Mouse (Mus musculus): Measurements from ENCODE around the gene Exo5. TPM values are rescaled to one million over a fixed set of nuclear protein-coding genes. Genes with fewer than 3 reads are reported as not detected.

Exo5 gene
- total RNA-seq (2021) = 10 to 100 TPM; 10.1 to 13.3 TPM

- peak; percentile 87 to 92 for DNase-seq (ENCODE audit: low spot score in 2 of 2)
- intact Hi-C loops (cut with DNase I) = no loop called here
These were observed at the start of gene Exo5 for GRCm38 (mm10) chr4:120924554-120925299. Exo5 (minus strand) TSS chr4:120925017.

GRCm38 (mm10) chr4:120971842-120972241, 47.0 kb upstream of the Exo5 start:
- DNase-seq (ENCODE audit: low spot score in 2 of 2) = no peak
- intact Hi-C loops (cut with DNase I) = no loop called here

DNA sequence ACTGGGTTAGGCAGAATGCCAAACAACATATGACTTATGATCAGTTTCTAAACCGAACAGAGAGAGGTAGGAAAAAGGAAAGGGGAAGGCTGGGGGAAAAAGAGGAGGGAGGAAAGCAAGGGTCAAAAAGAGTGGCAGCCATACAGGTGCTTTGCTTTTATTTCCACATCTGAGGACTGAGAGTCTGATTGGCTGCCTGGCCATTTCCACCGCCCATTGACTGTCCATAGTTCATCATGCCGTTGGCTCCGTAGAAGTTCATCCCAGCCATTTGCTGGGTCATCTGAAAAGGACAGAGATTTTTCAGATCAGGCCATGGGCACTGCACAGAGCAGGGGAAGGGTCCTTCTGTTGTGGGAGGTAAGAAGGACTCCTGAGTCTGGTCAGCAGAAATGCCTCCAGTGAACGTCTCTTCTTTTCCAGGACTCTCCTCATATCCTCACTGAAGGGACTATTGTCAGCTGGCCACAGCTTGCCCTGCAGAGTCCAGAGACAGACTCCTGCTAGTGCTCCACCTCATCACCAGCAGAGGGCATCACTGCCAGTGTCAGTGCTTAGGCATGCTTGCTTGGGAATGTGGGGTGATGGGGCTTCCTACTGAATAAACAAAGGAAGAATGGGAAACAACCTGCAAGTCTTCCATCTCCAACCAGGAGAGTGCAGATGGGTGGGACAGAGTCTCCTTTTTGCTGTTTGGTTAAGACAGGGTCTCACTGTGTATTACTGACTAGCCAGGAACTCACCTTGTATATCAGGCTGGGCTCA, 44.7 kb upstream of the Exo5 start:
- DNase-seq (ENCODE audit: low spot score in 2 of 2) = peak in 1 of 2 experiments; percentile 45
- intact Hi-C loops (cut with DNase I) = no loop called here

DNA sequence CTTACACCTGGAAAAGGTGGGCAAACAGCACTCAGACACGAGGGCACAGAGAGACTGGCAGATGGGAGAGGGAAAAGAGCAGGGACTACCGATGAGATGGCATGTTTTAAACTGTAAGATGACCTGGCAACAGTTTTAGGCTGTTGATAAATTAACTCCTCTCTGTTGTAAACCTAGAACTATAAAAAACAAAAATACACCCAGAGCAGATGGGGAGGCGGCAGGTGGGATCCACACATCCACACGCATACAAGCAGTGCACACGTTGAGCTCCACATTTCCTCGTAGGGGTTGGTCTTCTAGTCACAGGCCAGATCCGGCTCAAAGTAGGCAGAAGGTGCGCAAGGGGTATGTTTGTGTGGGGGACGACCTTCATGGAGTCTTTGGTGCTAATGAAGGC, 43.7 kb upstream of the Exo5 start:
- DNase-seq (ENCODE audit: low spot score in 2 of 2) = no peak
- intact Hi-C loops (cut with DNase I) = no loop called here

DNA sequence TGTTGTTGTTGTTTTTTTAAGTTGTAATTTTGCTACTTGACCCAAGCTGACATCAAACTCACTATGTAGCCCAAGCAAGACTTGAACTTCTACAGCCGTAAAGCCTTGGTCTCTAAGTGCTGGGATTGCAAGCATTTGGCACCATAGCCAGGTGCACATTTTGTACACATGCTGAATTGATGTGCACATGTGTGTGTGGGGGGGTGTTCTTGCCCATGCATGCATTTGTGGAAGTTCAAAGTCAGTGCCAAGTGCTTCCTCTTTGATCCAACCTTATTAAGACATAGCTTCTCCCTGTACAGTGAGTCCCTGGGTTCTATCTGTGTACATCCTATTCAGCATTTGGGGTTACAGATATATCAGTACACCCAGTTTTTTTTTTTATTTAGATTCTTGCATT, 30.8 kb upstream of the Exo5 start:
- intact Hi-C loops (cut with DNase I) = no loop called here
- no peak for DNase-seq (ENCODE audit: low spot score in 2 of 2)

- intact Hi-C loops (cut with DNase I) = no loop called here
- no peak for DNase-seq (ENCODE audit: low spot score in 2 of 2)
These were observed 28.9 kb upstream of the Exo5 start for GRCm38 (mm10) chr4:120953667-120954066.

- intact Hi-C loops (cut with DNase I) = no loop called here
- no peak for DNase-seq (ENCODE audit: low spot score in 2 of 2)
These were observed 28.2 kb upstream of the Exo5 start for GRCm38 (mm10) chr4:120953038-120953437.

DNA sequence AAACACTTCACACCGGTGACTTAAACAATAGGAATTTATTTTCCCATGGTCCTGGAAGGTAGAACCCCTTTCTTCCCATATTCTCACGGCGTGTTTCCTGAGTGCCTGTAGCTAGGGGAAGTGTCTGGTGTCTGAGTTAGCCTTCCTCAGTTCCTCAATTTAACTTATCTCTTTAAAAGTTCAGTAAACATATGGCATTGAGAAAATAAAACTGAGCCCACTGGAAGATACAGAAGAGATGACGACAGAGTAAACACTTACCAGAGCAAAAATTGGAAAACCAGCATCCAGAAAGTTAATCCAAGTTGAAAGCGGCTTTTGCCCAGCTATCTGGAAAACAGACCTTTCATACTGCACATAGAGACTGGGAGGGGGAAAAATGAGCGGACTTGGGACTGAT, 27.3 kb upstream of the Exo5 start:
- DNase-seq (ENCODE audit: low spot score in 2 of 2) = no peak

GRCm38 (mm10) chr4:120951428-120951973, 26.7 kb upstream of the Exo5 start, which contains the start of gene Zfp69:
Zfp69 (minus strand) TSS chr4:120951699.
- DNase-seq (ENCODE audit: low spot score in 2 of 2) = peak; percentile 82 to 85
- intact Hi-C loops (cut with DNase I) = no loop called here

More for the DNA sequence above, 27.3 kb upstream of the Exo5 start:
- intact Hi-C loops (cut with DNase I) = no loop called here

DNA sequence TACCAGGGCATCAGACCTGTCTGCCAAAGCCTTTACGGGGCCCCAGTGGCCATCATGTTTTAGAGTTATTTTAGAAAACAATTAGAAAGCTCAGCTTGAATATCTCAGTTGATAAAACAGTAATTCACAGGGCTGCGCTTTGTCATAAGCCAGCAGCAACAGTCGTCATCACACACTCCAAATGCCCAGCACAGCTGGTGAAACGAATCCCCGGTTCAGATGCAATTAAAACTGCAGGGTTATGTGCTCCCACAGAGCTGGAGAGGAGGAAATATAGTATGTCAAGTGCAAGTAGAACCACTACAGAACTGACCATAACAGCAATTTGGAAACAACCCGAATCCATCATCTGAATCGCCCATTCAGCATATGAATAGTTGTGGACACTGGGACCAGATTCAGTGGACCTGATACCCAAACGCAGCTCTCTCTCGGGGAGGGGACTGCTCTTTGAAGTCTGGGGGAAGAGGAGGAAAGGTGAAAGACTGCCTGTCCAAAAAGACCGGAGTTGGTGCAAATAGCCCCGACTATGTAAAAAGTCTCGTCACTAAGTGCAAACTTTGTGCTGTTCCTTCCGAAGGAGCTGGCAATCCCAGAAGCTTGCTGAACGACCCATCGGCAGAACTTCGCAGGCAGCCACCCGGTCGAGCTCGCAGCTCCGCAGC, 26.1 kb upstream of the Exo5 start:
- DNase-seq (ENCODE audit: low spot score in 2 of 2) = no peak
- intact Hi-C loops (cut with DNase I) = no loop called here

GRCm38 (mm10) chr4:120948938-120949337, 24.1 kb upstream of the Exo5 start:
- DNase-seq (ENCODE audit: low spot score in 2 of 2) = no peak
- intact Hi-C loops (cut with DNase I) = no loop called here

- no peak for DNase-seq (ENCODE audit: low spot score in 2 of 2)
- intact Hi-C loops (cut with DNase I) = no loop called here
These were observed 10.2 kb upstream of the Exo5 start for GRCm38 (mm10) chr4:120935006-120935405.

GRCm38 (mm10) chr4:120930736-120931135, 5.9 kb upstream of the Exo5 start:
- intact Hi-C loops (cut with DNase I) = no loop called here
- DNase-seq (ENCODE audit: low spot score in 2 of 2) = no peak

DNA sequence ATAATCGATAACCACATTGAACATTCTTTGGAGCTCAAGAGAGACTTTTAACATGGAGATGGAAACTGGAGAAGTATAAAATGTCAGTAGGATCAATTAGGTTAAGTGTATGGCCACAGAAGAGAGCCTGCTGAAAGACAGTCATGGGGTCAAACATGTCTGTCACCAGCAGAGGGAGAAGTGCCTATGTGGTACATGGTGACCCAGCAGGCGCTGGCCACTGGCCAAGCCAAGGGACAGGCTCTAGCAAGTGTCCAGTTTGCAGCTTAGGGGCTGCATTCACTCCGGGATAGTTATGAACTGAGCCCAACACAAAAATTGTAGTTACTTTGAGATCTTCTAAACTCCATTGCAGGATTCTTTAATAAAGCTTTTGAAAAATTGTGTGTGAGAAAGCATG, 3.9 kb upstream of the Exo5 start:
- no peak for DNase-seq (ENCODE audit: low spot score in 2 of 2)
- intact Hi-C loops (cut with DNase I) = no loop called here

GRCm38 (mm10) chr4:120925386-120925785, 569 bp upstream of the Exo5 start:
- DNase-seq (ENCODE audit: low spot score in 2 of 2) = peak; percentile 18 to 59
- intact Hi-C loops (cut with DNase I) = no loop called here

DNA sequence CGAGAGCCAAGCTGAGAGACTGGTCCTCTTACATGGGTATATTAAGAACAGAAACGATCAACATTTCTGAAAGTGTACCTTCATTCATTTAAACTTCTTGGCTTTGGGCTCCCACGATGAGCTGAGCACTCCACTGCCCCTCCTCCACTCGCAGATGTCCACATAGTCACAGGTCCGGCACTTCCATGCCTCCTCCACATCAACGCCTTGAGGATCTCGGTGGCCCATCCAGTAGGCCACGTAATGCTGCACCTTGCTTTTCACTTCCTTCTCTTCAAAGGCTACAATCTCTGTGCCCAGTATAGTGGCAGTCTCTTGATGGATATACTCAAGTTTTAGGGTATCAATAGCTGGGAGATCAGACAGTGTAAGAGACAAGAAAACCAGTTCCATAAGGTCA, 3.4 kb downstream of the Exo5 start:
- intact Hi-C loops (cut with DNase I) = no loop called here
- no peak for DNase-seq (ENCODE audit: low spot score in 2 of 2)

DNA sequence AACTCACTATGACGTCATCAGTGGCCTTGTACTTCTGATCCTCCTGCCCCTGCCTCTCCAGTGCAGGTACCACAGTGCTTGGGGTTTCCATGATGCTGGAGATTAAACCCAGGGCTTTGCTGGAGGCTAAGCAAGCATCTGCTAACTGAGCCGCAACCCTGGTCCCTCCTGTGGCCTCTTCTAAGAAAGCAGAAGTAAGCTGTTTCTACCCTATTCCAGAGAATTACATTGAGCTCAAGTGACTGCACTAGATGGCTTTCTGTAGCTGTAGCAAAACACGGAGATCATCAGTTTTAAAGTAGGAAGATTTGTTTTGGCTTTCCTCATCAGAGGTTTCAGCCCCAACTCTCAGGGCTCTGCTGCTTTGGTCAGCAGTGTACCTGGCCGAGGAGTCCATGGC, 10.3 kb downstream of the Exo5 start:
- DNase-seq (ENCODE audit: low spot score in 2 of 2) = no peak
- intact Hi-C loops (cut with DNase I) = loop anchor here (5.0 kb wide), 3 partner anchors 152 to 327 kb away; partner anchors contain the start of gene Gm8439

DNA sequence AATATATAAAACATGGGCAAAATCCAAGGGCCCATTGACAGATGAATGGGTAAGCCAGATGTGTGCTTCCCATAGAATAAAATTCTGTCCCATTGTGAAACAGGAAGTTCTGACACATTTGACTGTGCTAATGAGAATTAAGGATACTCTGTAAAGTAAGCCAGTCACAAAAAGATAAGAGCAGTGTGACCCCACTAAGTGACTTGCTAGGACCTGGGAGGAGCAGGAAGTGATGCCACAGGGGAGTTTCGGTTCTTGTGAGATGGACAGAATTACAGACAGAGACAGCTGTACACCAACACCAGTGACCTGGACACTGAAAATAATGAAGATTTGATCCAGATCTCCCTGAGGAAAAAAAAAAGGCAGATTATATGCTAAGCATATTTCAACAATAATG, 11.0 kb downstream of the Exo5 start:
- intact Hi-C loops (cut with DNase I) = loop anchor here (5.0 kb wide), 3 partner anchors 152 to 327 kb away; partner anchors contain the start of gene Gm8439
- no peak for DNase-seq (ENCODE audit: low spot score in 2 of 2)

DNA sequence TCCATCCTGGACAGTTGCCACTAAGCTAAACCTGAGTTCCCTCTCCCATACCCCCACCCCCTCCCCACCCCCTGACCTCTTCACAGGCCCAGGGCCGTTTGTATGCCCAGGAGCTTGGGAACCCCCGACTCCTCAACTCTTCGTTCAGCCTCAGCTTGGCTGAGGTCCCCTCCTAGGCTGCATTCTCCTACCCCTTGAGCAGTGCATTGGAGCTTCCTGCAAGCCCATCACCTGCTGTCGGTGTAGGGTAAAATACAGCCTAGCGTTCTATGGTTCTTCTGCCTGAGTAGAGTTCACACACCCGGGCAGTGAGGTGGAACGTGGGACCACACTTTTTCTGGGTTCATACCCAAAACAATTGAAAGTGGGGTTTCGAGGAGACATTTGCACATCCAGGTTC, 11.4 kb downstream of the Exo5 start:
- DNase-seq (ENCODE audit: low spot score in 2 of 2) = no peak
- intact Hi-C loops (cut with DNase I) = loop anchor here (5.0 kb wide), 3 partner anchors 151 to 326 kb away; partner anchors contain the start of gene Gm8439

DNA sequence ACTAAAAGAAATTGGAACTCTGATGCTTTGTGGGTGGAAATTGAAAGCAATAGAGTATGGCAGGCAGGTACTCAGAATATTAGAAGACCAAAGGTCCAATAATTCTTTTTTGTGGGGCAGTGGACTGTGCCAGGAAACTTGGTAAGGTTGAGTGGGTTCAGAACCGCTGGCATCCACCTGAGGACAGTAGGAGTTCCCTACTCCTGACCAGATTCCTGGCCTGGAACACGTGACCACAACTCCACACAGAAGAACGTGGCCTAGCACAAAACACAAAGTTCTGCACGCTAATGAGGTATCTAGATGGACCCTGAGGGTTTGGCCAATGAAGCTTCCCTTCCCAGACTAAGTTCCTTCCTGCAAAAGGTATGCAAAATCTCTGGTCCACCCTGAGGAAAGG, 12.0 kb downstream of the Exo5 start:
- intact Hi-C loops (cut with DNase I) = loop anchor here (5.0 kb wide), 3 partner anchors 151 to 326 kb away; partner anchors contain the start of gene Gm8439
- no peak for DNase-seq (ENCODE audit: low spot score in 2 of 2)
